Mouse (Mus musculus): ENCODE data around the gene Phactr1.

The Phactr1 gene

GRCm38 (mm10) chr13:43122306-43123070, 442.1 kb downstream of the Phactr1 start:
- DNase-seq (ENCODE audit: low read depth, low spot score): no peak

- no peak for DNase-seq (ENCODE audit: low read depth, low spot score)
Observed at GRCm38 (mm10) chr13:43123895-43124682, 443.7 kb downstream of the Phactr1 start.

- no peak for DNase-seq (ENCODE audit: low read depth, low spot score)
Observed at GRCm38 (mm10) chr13:43124683-43125074, 444.3 kb downstream of the Phactr1 start.

- DNase-seq (ENCODE audit: low read depth, low spot score): no peak
Observed at GRCm38 (mm10) chr13:43130161-43130560, 449.7 kb downstream of the Phactr1 start.

- DNase-seq (ENCODE audit: low read depth, low spot score): no peak
Observed at GRCm38 (mm10) chr13:43131741-43132191, 451.3 kb downstream of the Phactr1 start.

- no peak for DNase-seq (ENCODE audit: low read depth, low spot score)
Observed at GRCm38 (mm10) chr13:43132859-43133258, 452.4 kb downstream of the Phactr1 start.

- DNase-seq (ENCODE audit: low read depth, low spot score): no peak
Observed at GRCm38 (mm10) chr13:43133400-43133799, 453.0 kb downstream of the Phactr1 start.

GRCm38 (mm10) chr13:43134468-43134867, 454.0 kb downstream of the Phactr1 start:
- no peak for DNase-seq (ENCODE audit: low read depth, low spot score)

GRCm38 (mm10) chr13:43144720-43145418, 464.4 kb downstream of the Phactr1 start:
- no peak for DNase-seq (ENCODE audit: low read depth, low spot score)

- DNase-seq (ENCODE audit: low read depth, low spot score): no peak
Observed at GRCm38 (mm10) chr13:43146515-43147258, 466.3 kb downstream of the Phactr1 start.

GRCm38 (mm10) chr13:43148692-43149091, 468.3 kb downstream of the Phactr1 start:
- DNase-seq (ENCODE audit: low read depth, low spot score): no peak

GRCm38 (mm10) chr13:43149661-43150060, 469.2 kb downstream of the Phactr1 start:
- DNase-seq (ENCODE audit: low read depth, low spot score): no peak

- no peak for DNase-seq (ENCODE audit: low read depth, low spot score)
Observed at GRCm38 (mm10) chr13:43152005-43152520, 471.6 kb downstream of the Phactr1 start.

- no peak for DNase-seq (ENCODE audit: low read depth, low spot score)
Observed at GRCm38 (mm10) chr13:43157370-43157769, 476.9 kb downstream of the Phactr1 start.

- DNase-seq (ENCODE audit: low read depth, low spot score): no peak
Observed at GRCm38 (mm10) chr13:43158281-43158680, 477.9 kb downstream of the Phactr1 start.

GRCm38 (mm10) chr13:43159429-43159828, 479.0 kb downstream of the Phactr1 start:
- DNase-seq (ENCODE audit: low read depth, low spot score): no peak

GRCm38 (mm10) chr13:43167721-43168120, 487.3 kb downstream of the Phactr1 start:
- no peak for DNase-seq (ENCODE audit: low read depth, low spot score)

GRCm38 (mm10) chr13:43171020-43171710, 490.7 kb downstream of the Phactr1 start, which contains the start of gene Tbc1d7:
TSS of gene Tbc1d7 (minus strand) at chr13:43171501.
- peak; percentile 91 for DNase-seq (ENCODE audit: low read depth, low spot score)

GRCm38 (mm10) chr13:43172036-43172713, 491.8 kb downstream of the Phactr1 start:
- no peak for DNase-seq (ENCODE audit: low read depth, low spot score)

- DNase-seq (ENCODE audit: low read depth, low spot score): peak; percentile 22
Observed at GRCm38 (mm10) chr13:43173262-43173661, 492.8 kb downstream of the Phactr1 start.
